Mouse (Mus musculus): ENCODE results near the gene Gm9922. TPM values are rescaled to one million over a fixed set of nuclear protein-coding genes. Genes with fewer than 3 reads are reported as not detected.

Gm9922 gene
- total RNA-seq (2021): not detected
- long read RNA-seq, experiment 1: 0 reads
- long read RNA-seq, experiment 2: 0 reads

DNA sequence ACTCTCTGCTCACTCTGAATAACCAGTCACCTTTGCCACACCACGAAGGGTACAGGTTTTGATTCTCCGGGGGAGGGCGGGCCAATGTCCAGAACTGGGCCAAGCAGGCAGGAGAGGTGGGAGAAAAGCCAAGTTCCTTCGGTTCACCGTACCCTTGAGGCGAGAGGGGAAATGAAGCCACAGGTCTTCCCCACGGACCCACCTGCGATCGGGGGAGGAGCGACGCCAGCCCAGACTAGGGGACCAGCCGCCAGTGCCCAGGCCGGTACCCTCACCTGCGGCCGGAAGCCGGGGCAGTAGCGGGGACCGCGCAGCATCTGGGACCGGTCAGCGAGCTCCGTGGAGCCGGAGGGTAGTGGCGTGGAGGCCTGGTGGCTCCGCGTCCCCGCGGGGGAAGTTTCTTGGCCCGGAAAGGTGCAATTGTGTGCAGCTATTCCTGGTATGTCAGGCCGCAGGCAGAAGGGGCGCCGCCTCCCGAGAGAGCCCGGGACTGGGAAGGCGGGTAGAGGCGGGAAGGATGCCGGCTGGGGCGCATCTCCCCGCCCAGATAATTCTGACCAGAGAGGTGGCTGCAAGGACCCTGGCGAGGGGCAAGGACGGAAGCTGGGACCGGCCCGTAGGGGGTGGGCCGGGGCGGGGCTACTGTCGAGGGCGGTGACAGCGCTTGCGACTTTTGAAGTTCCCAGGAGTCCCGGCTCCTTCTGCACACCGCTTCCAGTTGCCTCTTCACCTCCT lies at the start of gene Gm9922, which contains the start of gene Lmo7:
Gene Gm9922 (minus strand): TSS at position 578 of the 735 bp plus-strand sequence.
Gene Lmo7 (plus strand): TSS at position 721 of the 735 bp plus-strand sequence.
- intact Hi-C loops (cut with DNase I): no loop called here
- Histone ChIP-seq H3K27ac (peak within 1 kb of the TSS; percentile 89), H3K4me3 (peak within 1 kb of the TSS; percentile 87)
- peak; percentile 82 for DNase-seq
- TF ChIP-seq CTCF (IDR thresholded peaks at IDR 0.05): peak; percentile 15

DNA sequence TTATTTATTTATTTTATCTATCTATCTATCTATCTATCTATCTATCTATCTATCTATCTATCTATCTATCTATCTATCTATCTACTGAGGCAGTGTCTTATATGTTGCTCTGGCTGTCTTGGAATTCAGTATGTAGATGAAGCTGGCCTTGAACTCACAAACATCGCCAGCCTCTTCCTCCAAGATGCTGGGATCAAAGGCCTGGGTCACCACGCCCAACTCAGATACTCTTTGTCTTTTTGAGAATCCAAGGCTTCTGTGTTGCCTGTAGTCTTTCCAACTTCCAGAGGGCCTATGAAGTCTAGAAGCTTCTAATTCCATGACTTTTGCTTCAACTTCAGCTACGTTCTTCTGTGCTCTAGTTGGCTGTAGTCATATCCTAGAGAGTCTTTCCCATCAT lies 48.8 kb upstream of the Gm9922 start:
- intact Hi-C loops (cut with DNase I): loop anchor here (5.0 kb wide), 1 partner anchor 734 kb away; no protein-coding TSS in a partner anchor
- H3K4me3 ChIP-seq: no peak overlapping the region
- H3K27ac ChIP-seq: no peak overlapping the region
- DNase-seq: no peak
- TF ChIP-seq CTCF (IDR thresholded peaks at IDR 0.05): no peak

DNA sequence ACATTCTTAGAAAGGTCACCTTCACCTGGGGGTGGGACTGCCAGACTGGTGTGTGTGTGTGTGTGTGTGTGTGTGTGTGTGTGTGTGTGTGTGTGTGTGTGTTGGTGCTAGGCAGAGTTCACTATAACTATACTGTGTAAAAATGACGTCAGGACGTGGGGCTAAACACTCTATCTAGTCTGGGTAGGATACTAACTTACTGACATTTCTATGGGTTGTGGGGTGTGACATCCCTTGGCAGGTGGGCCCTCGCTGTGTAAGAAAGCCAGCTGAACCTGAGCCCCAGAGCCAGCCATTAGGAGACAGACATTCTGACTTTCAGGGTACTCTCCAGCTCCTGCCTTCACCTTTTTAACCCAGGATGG lies 47.5 kb upstream of the Gm9922 start:
- intact Hi-C loops (cut with DNase I): loop anchor here (5.0 kb wide), 1 partner anchor 735 kb away; no protein-coding TSS in a partner anchor
- no peak for TF ChIP-seq CTCF (IDR thresholded peaks at IDR 0.05)
- H3K4me3 ChIP-seq: no peak overlapping the region
- DNase-seq: no peak
- H3K27ac ChIP-seq: no peak overlapping the region

- DNase-seq: no peak
- no peak for TF ChIP-seq CTCF (IDR thresholded peaks at IDR 0.05)
- intact Hi-C loops (cut with DNase I): loop anchor here (5.0 kb wide), 1 partner anchor 736 kb away; no protein-coding TSS in a partner anchor
- Histone ChIP-seq H3K4me3 (no peak overlapping the region), H3K27ac (no peak overlapping the region)
These were observed 46.9 kb upstream of the Gm9922 start for GRCm38 (mm10) chr14:101776296-101777128.

GRCm38 (mm10) chr14:101774631-101775030 lies 45.0 kb upstream of the Gm9922 start:
- TF ChIP-seq CTCF (IDR thresholded peaks at IDR 0.05): peak; percentile 69
- H3K27ac ChIP-seq: no peak overlapping the region
- H3K4me3 ChIP-seq: no peak overlapping the region
- DNase-seq: peak; percentile 18
- intact Hi-C loops (cut with DNase I): loop anchor here (5.0 kb wide), 1 partner anchor 738 kb away; no protein-coding TSS in a partner anchor

DNA sequence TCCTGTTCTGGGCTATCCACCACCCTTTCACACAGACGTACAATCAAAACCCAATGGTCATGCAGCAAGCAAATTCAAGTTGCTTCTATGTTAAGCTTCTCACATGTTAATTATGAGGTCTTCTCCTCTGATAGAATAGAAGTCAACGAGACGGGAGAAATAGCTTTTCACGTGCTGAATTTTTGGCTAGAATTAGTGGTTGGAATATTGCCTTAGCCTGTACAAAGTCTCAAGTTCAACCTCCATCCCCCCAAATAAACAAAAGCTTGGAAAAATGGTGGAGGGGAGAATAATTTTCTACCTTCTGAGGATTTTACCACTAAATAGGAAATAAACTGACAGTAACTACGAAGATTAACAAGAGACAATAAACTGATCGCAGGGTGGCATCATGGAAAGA lies 42.1 kb upstream of the Gm9922 start:
- TF ChIP-seq CTCF (IDR thresholded peaks at IDR 0.05): no peak
- H3K27ac ChIP-seq: no peak overlapping the region
- DNase-seq: no peak
- no peak overlapping the region for H3K4me3 ChIP-seq
- intact Hi-C loops (cut with DNase I): no loop called here

- H3K27ac ChIP-seq: no peak overlapping the region
- no peak for TF ChIP-seq CTCF (IDR thresholded peaks at IDR 0.05)
- no peak for DNase-seq
- no peak overlapping the region for H3K4me3 ChIP-seq
- intact Hi-C loops (cut with DNase I): no loop called here
These were observed 41.7 kb upstream of the Gm9922 start for GRCm38 (mm10) chr14:101771336-101771735.

DNA sequence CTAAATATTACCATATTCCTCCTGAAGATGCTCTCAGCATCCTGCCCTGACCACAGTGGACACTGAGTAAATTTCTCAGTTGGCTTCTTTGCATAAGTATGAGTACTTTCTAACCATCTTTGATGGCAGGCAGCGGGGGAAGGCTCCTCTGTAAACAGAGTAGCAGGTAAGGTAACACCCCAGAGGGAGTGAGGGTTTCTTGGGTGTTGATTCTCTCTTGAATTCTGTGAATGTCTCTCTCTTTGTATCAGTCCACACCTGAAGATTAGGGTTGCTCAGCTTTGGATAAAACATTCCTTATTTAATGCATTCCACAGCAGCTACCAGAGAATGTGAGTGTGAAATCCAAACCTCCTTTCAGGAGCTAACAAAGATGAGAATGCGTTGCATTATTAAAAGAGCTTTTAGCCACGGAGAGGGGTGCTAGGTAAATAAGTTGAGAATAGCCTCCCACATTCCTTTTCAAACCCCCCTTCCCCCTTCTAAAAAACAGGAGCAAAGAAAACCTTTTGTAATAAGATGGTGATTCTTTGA lies 34.2 kb upstream of the Gm9922 start:
- intact Hi-C loops (cut with DNase I): no loop called here
- no peak for DNase-seq
- H3K4me3 ChIP-seq: no peak overlapping the region
- H3K27ac ChIP-seq: no peak overlapping the region
- TF ChIP-seq CTCF (IDR thresholded peaks at IDR 0.05): no peak

DNA sequence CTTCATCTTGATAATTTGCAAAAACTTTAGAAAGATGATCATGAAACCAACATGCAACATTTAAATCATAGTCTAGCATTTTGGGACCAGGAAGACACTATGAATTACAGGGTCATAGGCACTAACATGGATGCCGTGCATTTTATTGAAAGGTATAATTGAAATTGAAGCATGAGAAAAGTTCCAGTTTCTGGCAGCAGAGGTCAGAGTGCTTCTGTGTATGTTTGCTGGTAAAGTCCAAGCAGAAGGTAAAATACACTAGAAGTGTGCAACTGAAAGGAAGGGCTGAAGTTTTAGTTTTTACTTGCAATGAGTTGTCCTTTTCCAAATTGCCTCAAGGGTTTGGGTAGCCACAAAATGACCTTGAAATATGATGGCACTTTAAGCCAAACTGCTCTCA lies 32.7 kb upstream of the Gm9922 start:
- no peak overlapping the region for H3K27ac ChIP-seq
- peak; percentile 41 for TF ChIP-seq CTCF (IDR thresholded peaks at IDR 0.05)
- DNase-seq: no peak
- intact Hi-C loops (cut with DNase I): no loop called here
- no peak overlapping the region for H3K4me3 ChIP-seq

DNA sequence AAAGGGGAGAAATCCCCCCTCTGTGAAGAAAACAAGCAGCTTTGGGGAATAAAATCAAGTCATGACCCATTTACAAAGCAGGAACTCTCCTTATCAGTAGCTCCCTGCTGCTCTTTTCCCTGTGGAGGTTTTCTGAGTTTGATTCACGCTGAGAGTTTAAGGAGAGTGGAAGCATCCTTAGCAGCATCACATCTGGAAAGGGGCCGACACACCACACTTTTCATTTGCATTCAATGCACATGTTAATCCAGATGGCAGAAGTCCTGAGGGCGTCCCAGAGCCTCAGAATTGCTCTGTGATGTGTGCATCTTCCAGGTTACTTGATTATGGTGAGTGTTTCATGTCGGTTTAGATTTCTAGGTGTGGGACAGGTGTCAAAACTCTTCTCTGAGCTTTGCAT lies 25.8 kb upstream of the Gm9922 start:
- TF ChIP-seq CTCF (IDR thresholded peaks at IDR 0.05): no peak
- no peak overlapping the region for H3K4me3 ChIP-seq
- intact Hi-C loops (cut with DNase I): no loop called here
- H3K27ac ChIP-seq: no peak overlapping the region
- no peak for DNase-seq

DNA sequence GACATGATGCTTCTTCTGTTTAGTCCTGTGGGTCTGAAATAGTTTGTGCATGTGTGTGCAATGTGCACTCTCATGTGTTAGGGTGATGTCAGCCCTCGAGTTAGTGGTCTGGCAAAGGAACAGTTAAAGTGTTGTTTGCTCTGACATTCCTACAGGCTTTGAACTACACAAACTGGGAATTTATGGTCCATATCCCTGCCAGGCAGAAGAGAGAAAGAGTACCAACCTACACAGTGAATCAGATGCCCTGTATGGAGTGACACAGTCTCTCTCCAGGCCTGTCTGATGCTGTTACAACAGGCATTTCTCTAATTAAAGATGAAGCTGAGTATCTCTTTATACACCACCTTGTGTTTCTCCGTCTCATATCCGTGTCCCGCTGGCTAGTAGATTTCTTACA lies 21.3 kb upstream of the Gm9922 start:
- no peak overlapping the region for H3K27ac ChIP-seq
- intact Hi-C loops (cut with DNase I): no loop called here

GRCm38 (mm10) chr14:101748436-101748835 lies 18.8 kb upstream of the Gm9922 start:
- Histone ChIP-seq H3K27ac (no peak overlapping the region), H3K4me3 (no peak overlapping the region)
- intact Hi-C loops (cut with DNase I): no loop called here
- TF ChIP-seq CTCF (IDR thresholded peaks at IDR 0.05): no peak
- no peak for DNase-seq

More for the DNA sequence above, 21.3 kb upstream of the Gm9922 start:
- H3K4me3 ChIP-seq: no peak overlapping the region
- TF ChIP-seq CTCF (IDR thresholded peaks at IDR 0.05): no peak
- no peak for DNase-seq

DNA sequence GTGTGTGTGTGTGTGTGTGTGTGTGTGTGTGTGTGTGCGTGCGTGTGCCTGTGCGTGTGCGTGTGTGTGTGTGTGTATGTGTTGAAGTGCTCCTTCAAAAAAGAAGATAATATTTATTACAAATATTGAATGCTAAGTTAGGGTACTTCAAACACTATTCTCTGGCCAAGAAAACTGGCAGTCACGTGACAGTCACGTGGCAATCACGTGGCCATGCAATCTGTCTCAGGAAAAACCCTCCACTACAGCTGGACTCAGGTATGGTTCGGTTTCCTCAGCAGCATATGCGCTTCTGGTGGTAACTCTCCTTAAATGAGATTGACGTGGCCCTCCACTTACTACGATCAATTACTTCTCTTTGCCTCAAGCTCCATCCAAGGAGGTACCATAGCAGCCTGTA lies 18.2 kb upstream of the Gm9922 start:
- no peak for DNase-seq
- Histone ChIP-seq H3K4me3 (no peak overlapping the region), H3K27ac (no peak overlapping the region)
- intact Hi-C loops (cut with DNase I): no loop called here
- TF ChIP-seq CTCF (IDR thresholded peaks at IDR 0.05): no peak

All from gastrocnemius, adult 2 months (tissue).